Mouse (Mus musculus) G1E (cell line): Measurements from ENCODE around the gene Plac9a.

ENCODE experiments used
- CTCF ChIP-seq: IDR thresholded peaks from 2 replicates; pipeline ENCODE4 v1.5.1; 2012; ENCODE audit warnings: low read depth, low read length, inconsistent platforms, mixed read lengths
- GATA1 ChIP-seq: IDR thresholded peaks from 2 replicates; pipeline ENCODE4 v1.6.1; 2012; ENCODE audit warnings: borderline replicate concordance, low read length, inconsistent platforms, mixed read lengths
- TAL1 ChIP-seq: conservative IDR thresholded peaks from 2 replicates; pipeline ENCODE4 v1.6.1; 2012; ENCODE audit warnings: low read depth, low read length, inconsistent platforms, mixed read lengths

- TF ChIP-seq CTCF (no peak), TAL1 (no peak), GATA1 (no peak)
Measured at GRCm38 (mm10) chr14:25853717-25854452, 49.0 kb downstream of the Plac9a start.
